ENCODE assay signal across 28 mouse cellular contexts in the genomic region with DNA sequence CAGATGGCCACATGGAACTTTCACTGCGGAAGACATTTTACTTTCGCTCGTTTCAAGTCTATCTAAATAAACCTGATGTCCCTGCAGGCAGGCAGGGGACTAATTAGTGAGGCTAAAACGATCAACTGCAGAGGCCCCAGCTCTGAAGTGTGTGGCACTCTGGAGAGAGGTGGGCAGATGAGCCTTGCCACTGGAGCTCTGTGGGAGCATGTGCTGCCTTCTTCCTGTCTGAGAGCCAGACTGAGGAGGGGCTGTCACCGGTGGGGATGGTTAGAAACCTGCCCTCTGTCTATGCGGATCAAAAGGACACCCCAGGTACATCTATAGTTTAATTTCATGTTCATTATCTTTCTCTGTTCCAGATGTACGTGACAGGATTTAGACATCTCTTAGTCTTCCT. TPM values are rescaled to one million over a fixed set of nuclear protein-coding genes. Genes with fewer than 3 reads are reported as not detected.
DNase-seq lines count a peak whose midpoint lies in the region; ATAC-seq lines count a peak whose summit lies in the region.
"Had no signal": no experiment of that assay in that cellular context is flagged by ENCODE, and none has a peak within 500 bp of the region (broad histone marks: within the 10 kb centered on the region; RNA-seq: fewer than 3 reads in every experiment).

No protein-coding gene starts in this region.

- H3K27me3 ChIP-seq in hindbrain, embryonic 15.5 days = no peaks in the 10 kb centered on the region
- H3K27me3 ChIP-seq in hindbrain, embryonic 11.5 days (ENCODE audit: control insufficient read depth, insufficient read depth, low read length) = no peaks in the 10 kb centered on the region
- H3K27me3 ChIP-seq in midbrain, embryonic 15.5 days (replicated peaks) = no peaks in the 10 kb centered on the region
- no peaks in the 10 kb centered on the region for H3K27me3 ChIP-seq in midbrain, embryonic 10.5 days (ENCODE audit: low read depth, poor library complexity, severe bottlenecking)
- H3K27me3 ChIP-seq: embryonic facial prominence, embryonic 12.5 days; embryonic facial prominence, embryonic 15.5 days; forebrain, embryonic 12.5 days; forebrain, embryonic 15.5 days; heart, embryonic 13.5 days; hindbrain, embryonic 13.5 days had no signal

- peaks cover 28% of the 10 kb centered on the region for H3K4me1 ChIP-seq in hindbrain, embryonic 15.5 days (replicated peaks)
- H3K4me1 ChIP-seq in hindbrain, embryonic 11.5 days (replicated peaks; ENCODE audit: control insufficient read depth, insufficient read depth, low read length) = no peaks in the 10 kb centered on the region
- 0 out of 2 replicates have a peak, but pooled peaks cover 3% of the 10 kb centered on the region for H3K4me1 ChIP-seq in midbrain, embryonic 15.5 days
- H3K4me1 ChIP-seq in midbrain, embryonic 10.5 days = no peaks in the 10 kb centered on the region
- H3K4me1 ChIP-seq: embryonic facial prominence, embryonic 15.5 days had no signal

- H3K9me3 ChIP-seq in hindbrain, embryonic 15.5 days = no peaks in the 10 kb centered on the region
- H3K9me3 ChIP-seq in hindbrain, embryonic 11.5 days (ENCODE audit: control insufficient read depth, low read length) = no peaks in the 10 kb centered on the region
- H3K9me3 ChIP-seq in midbrain, embryonic 15.5 days = no peaks in the 10 kb centered on the region
- H3K9me3 ChIP-seq in midbrain, embryonic 10.5 days (replicated peaks) = no peaks in the 10 kb centered on the region
- H3K9me3 ChIP-seq: embryonic facial prominence, embryonic 12.5 days; embryonic facial prominence, embryonic 15.5 days; forebrain, embryonic 12.5 days; forebrain, embryonic 15.5 days; heart, embryonic 10.5 days; heart, embryonic 13.5 days; hindbrain, embryonic 13.5 days had no signal

- peaks cover 3% of the 10 kb centered on the region for H3K36me3 ChIP-seq in hindbrain, embryonic 15.5 days
- no peaks in the 10 kb centered on the region for H3K36me3 ChIP-seq in hindbrain, embryonic 11.5 days (ENCODE audit: control insufficient read depth, insufficient read depth, low read length)
- H3K36me3 ChIP-seq in midbrain, embryonic 15.5 days (replicated peaks) = peaks cover 3% of the 10 kb centered on the region; the same call in 1 of the 2 replicates
- peaks cover 82% of the 10 kb centered on the region for H3K36me3 ChIP-seq in midbrain, embryonic 10.5 days

- no peak overlapping the region for H3K4me2 ChIP-seq in hindbrain, embryonic 15.5 days
- no peak overlapping the region for H3K4me2 ChIP-seq in hindbrain, embryonic 11.5 days (replicated peaks; ENCODE audit: low read depth, low read length)
- H3K4me2 ChIP-seq in midbrain, embryonic 15.5 days = no peak overlapping the region
- H3K4me2 ChIP-seq: embryonic facial prominence, embryonic 12.5 days; embryonic facial prominence, embryonic 15.5 days; forebrain, embryonic 12.5 days; forebrain, embryonic 15.5 days; heart, embryonic 13.5 days; hindbrain, embryonic 13.5 days had no signal

- H3K4me3 ChIP-seq in hindbrain, embryonic 15.5 days = no peak overlapping the region
- no peak overlapping the region for H3K4me3 ChIP-seq in hindbrain, embryonic 11.5 days (ENCODE audit: low read depth, low read length)
- no peak overlapping the region for H3K4me3 ChIP-seq in midbrain, embryonic 15.5 days
- H3K4me3 ChIP-seq in midbrain, embryonic 10.5 days = no peak overlapping the region
- H3K4me3 ChIP-seq: embryonic facial prominence, embryonic 12.5 days; embryonic facial prominence, embryonic 15.5 days; forebrain, embryonic 12.5 days; forebrain, embryonic 15.5 days; heart, adult 2 months; heart, embryonic 10.5 days; heart, embryonic 13.5 days; hindbrain, embryonic 13.5 days had no signal

- ATAC-seq in hindbrain, embryonic 15.5 days (ENCODE audit: low FRiP score, low read depth) = no peak
- no peak for ATAC-seq in hindbrain, embryonic 11.5 days (ENCODE audit: low FRiP score)
- ATAC-seq in midbrain, embryonic 15.5 days (replicated peaks) = no peak
- ATAC-seq: CD4-positive, CD25-positive, alpha-beta regulatory T cell, adult 4 months; forebrain, embryonic 15.5 days; inflammation-experienced regulatory T-cells, adult 6 months; intestine, embryonic 16.5 days had no signal

- no peak overlapping the region for H3K9ac ChIP-seq in hindbrain, embryonic 15.5 days
- no peak overlapping the region for H3K9ac ChIP-seq in hindbrain, embryonic 11.5 days (ENCODE audit: low read depth, low read length)
- no peak overlapping the region for H3K9ac ChIP-seq in midbrain, embryonic 15.5 days
- H3K9ac ChIP-seq: embryonic facial prominence, embryonic 12.5 days; embryonic facial prominence, embryonic 15.5 days; forebrain, embryonic 12.5 days; forebrain, embryonic 15.5 days; heart, embryonic 13.5 days; hindbrain, embryonic 13.5 days had no signal

- H3K27ac ChIP-seq in hindbrain, embryonic 15.5 days (replicated peaks) = peak overlapping the region; percentile 44; the same call in 1 of the 2 replicates
- no peak overlapping the region for H3K27ac ChIP-seq in hindbrain, embryonic 11.5 days (ENCODE audit: low read depth, low read length)
- 0 out of 2 replicates have a peak overlapping the region, but pooled peaks have one; percentile 8 for H3K27ac ChIP-seq in midbrain, embryonic 15.5 days
- no peak overlapping the region for H3K27ac ChIP-seq in midbrain, embryonic 10.5 days (replicated peaks)
- H3K27ac ChIP-seq: embryonic facial prominence, embryonic 12.5 days; embryonic facial prominence, embryonic 15.5 days; forebrain, embryonic 12.5 days; forebrain, embryonic 15.5 days; heart, adult 2 months; heart, embryonic 10.5 days; heart, embryonic 13.5 days; hindbrain, embryonic 13.5 days had no signal

- WGBS in hindbrain, embryonic 15.5 days = 64% methylated on average over 7 of the region's 7 CpGs
- 79% methylated on average over 7 of the region's 7 CpGs for WGBS in hindbrain, embryonic 11.5 days
- 61% methylated on average over 7 of the region's 7 CpGs for WGBS in midbrain, embryonic 15.5 days
- 85% methylated on average over 7 of the region's 7 CpGs for WGBS in midbrain, embryonic 10.5 days

- intact Hi-C loops in left cerebral cortex, postnatal 4 days (cut with DNase I) = no loop called here
- intact Hi-C loops in left cerebral cortex, postnatal 36 days (cut with DNase I) = loop anchor here (5.0 kb wide), 1 partner anchor 50 kb away; the partner anchor contains the start of gene Zbtb40

- no peak for DNase-seq in hindbrain, embryonic 11.5 days (ENCODE audit: low spot score)
- peak; percentile 47 for DNase-seq in left cerebral cortex, postnatal 4 days
- DNase-seq in left cerebral cortex, postnatal 36 days (ENCODE audit: low spot score in 2 of 2) = no peak
- DNase-seq in midbrain, embryonic 10.5 days (ENCODE audit: low spot score) = no peak
- DNase-seq: adrenal gland, adult 2 months; adrenal gland, postnatal 14 days; gastrocnemius, postnatal 10 days; gastrocnemius, postnatal 36 days; heart, adult 2 months; heart, postnatal 14 days; heart, postnatal 4 days had no signal

RNA-seq across cellular contexts. Expression of gene Epha8, which starts 40.3 kb away (rescaled TPM):
- 13.9 and 16.5 TPM in 2 replicates for polyA plus RNA-seq in hindbrain, embryonic 15.5 days (2015; fragmentation: Nextera tagmentation; extraction: Ambion mirVana)
- polyA plus RNA-seq in hindbrain, embryonic 11.5 days (2014; fragmentation: Nextera tagmentation; extraction: Ambion mirVana) = 0.99 and 1.2 TPM in 2 replicates
- total RNA-seq in left cerebral cortex, postnatal 4 days (2021) = 10 to 100 TPM; 21.6 to 23.0 TPM
- total RNA-seq in left cerebral cortex, postnatal 36 days (2021) = 1 to 10 TPM; 4.7 to 5.5 TPM
- polyA plus RNA-seq in midbrain, embryonic 15.5 days (2015; fragmentation: Nextera tagmentation; extraction: Ambion mirVana) = 20.5 and 23.1 TPM in 2 replicates
- 3.9 and 6.9 TPM in 2 replicates for polyA plus RNA-seq in midbrain, embryonic 10.5 days (2016; fragmentation: Nextera tagmentation; extraction: Ambion mirVana)
- total RNA-seq: common myeloid progenitor, adult 5-6 weeks; gastrocnemius, adult 18-20 months; gastrocnemius, postnatal 36 days; granulocyte monocyte progenitor cell, adult 5-6 weeks; heart, adult 2 months; heart, postnatal 14 days; heart, postnatal 4 days; MEL had no signal
- polyA plus RNA-seq: CD4-positive, CD25-positive, alpha-beta regulatory T cell, adult 4 months; heart, embryonic 16.5 days had no signal

RNA-seq across cellular contexts. Expression of gene Zbtb40, which starts 51.7 kb away (rescaled TPM):
- 3.9 and 4.1 TPM in 2 replicates for polyA plus RNA-seq in hindbrain, embryonic 15.5 days (2015; fragmentation: Nextera tagmentation; extraction: Ambion mirVana)
- polyA plus RNA-seq in hindbrain, embryonic 11.5 days (2014; fragmentation: Nextera tagmentation; extraction: Ambion mirVana) = 3.5 and 4.1 TPM in 2 replicates
- 10 to 100 TPM in 1 of 2 experiments, 1 to 10 TPM in 1; 8.8 to 12.7 TPM for total RNA-seq in left cerebral cortex, postnatal 4 days (2021)
- total RNA-seq in left cerebral cortex, postnatal 36 days (2021) = 10 to 100 TPM in 1 of 2 experiments, 1 to 10 TPM in 1; 7.9 to 18.6 TPM
- polyA plus RNA-seq in midbrain, embryonic 15.5 days (2015; fragmentation: Nextera tagmentation; extraction: Ambion mirVana) = 3.9 and 4.6 TPM in 2 replicates
- 4.9 and 5.0 TPM in 2 replicates for polyA plus RNA-seq in midbrain, embryonic 10.5 days (2016; fragmentation: Nextera tagmentation; extraction: Ambion mirVana)

Comparison
In these comparisons a context has a peak if more than half of its experiments do, and no peak if none do; other contexts are left out.
1. H3K27ac ChIP-seq: peak in hindbrain, embryonic 15.5 days (single experiment) and midbrain, embryonic 15.5 days (single experiment); none in hindbrain, embryonic 11.5 days (single experiment) and midbrain, embryonic 10.5 days (single experiment).